Mouse (Mus musculus) stomach, embryonic 14.5 days (tissue): ENCODE measurements around the gene Npr2. TPM values are rescaled to one million over a fixed set of nuclear protein-coding genes. Genes with fewer than 3 reads are reported as not detected.

Experiments used
- ATAC-seq: fragments of 200-750 bp; cut with Nextera tagmentation; 2 replicates; pipeline ENCODE4 v1.8.0; 2017; ENCODE audit warnings: low read depth, moderate TSS enrichment; ENCODE audit not compliant: insufficient number of reproducible peaks, insufficient read depth, low FRiP score
- H3K27ac ChIP-seq: fragments of 300-500 bp; sonication (generic); 2 replicates; pipeline ENCODE4 v1.5.1; 2014; ENCODE audit warnings: mild to moderate bottlenecking, low read length, moderate library complexity, mixed read lengths
- H3K27me3 ChIP-seq: fragments of 300-500 bp; sonication (generic); 2 replicates; pipeline ENCODE4 v1.6.1; 2014; ENCODE audit warnings: low read length, control low read depth, mixed read lengths; ENCODE audit not compliant: control insufficient read depth, insufficient read depth
- H3K36me3 ChIP-seq: fragments of 300-500 bp; sonication (generic); 2 replicates; pipeline ENCODE4 v1.6.1; 2014; ENCODE audit warnings: mild to moderate bottlenecking, control low read depth, low read length, moderate library complexity, mixed read lengths; ENCODE audit not compliant: control insufficient read depth, insufficient read depth
- H3K4me1 ChIP-seq: fragments of 300-500 bp; sonication (generic); 2 replicates; pipeline ENCODE4 v1.6.1; 2014; ENCODE audit warnings: low read length, control low read depth, mixed read lengths; ENCODE audit not compliant: control insufficient read depth, insufficient read depth
- H3K4me2 ChIP-seq: fragments of 300-500 bp; sonication (generic); replicated peaks from 2 replicates; pipeline ENCODE4 v1.6.1; 2014; ENCODE audit warnings: low read depth, low read length, control low read depth
- H3K4me3 ChIP-seq: fragments of 300-500 bp; sonication (generic); 2 replicates; pipeline ENCODE4 v1.5.1; 2014; ENCODE audit warnings: low read depth, low read length, control low read depth
- H3K9ac ChIP-seq: fragments of 300-500 bp; sonication (generic); replicated peaks from 2 replicates; pipeline ENCODE4 v1.6.1; 2014; ENCODE audit warnings: low read depth, mild to moderate bottlenecking, control low read depth, low read length, moderate library complexity, mixed read lengths
- H3K9me3 ChIP-seq: fragments of 300-500 bp; sonication (generic); 2 replicates; pipeline ENCODE4 v1.6.1; 2016; ENCODE audit warnings: low read depth, low read length, control low read depth; ENCODE audit not compliant: control insufficient read depth
- WGBS: fragments of 180-500 bp; shearing (Covaris S2); extraction: QIAGEN DNeasy Blood & Tissue Kit; methylation state at CpG from one replicate; pipeline ENCODE4 v1.1.7; 2014; 5-methylcytosine and 5-hydroxymethylcytosine counted together
- polyA plus RNA-seq: library from polyadenylated mRNA; unstranded; fragments of >200 nt; fragmentation: Nextera tagmentation; extraction: Ambion mirVana; gene quantifications from 2 replicates; pipeline ENCODE4 v1.2.1, GENCODE M21; 2014

The Npr2 gene
- polyA plus RNA-seq, 1 experiment from 2014 or later, result 17.3 TPM

- WGBS, result 13% methylated on average over 24 of the region's 24 CpGs
- ATAC-seq, result no peak
- Histone ChIP-seq H3K9me3 (peaks cover 9% of the 10 kb centered on the region; the same call in 1 of the 2 replicates), H3K4me3 (peak within 1 kb of the TSS; percentile 24), H3K9ac (no peak within 1 kb of the TSS), H3K36me3 (no peaks in the 10 kb centered on the region), H3K27me3 (no peaks in the 10 kb centered on the region), H3K4me1 (peaks cover 2% of the 10 kb centered on the region; the same call in 1 of the 2 replicates), H3K27ac (no peak within 1 kb of the TSS), H3K4me2 (peak within 1 kb of the TSS; percentile 39)
These were observed 21.7 kb downstream of the Npr2 start, which contains the start of gene Spag8 for GRCm38 (mm10) chr4:43653161-43654015. Spag8 (minus strand) TSS chr4:43653594.

DNA sequence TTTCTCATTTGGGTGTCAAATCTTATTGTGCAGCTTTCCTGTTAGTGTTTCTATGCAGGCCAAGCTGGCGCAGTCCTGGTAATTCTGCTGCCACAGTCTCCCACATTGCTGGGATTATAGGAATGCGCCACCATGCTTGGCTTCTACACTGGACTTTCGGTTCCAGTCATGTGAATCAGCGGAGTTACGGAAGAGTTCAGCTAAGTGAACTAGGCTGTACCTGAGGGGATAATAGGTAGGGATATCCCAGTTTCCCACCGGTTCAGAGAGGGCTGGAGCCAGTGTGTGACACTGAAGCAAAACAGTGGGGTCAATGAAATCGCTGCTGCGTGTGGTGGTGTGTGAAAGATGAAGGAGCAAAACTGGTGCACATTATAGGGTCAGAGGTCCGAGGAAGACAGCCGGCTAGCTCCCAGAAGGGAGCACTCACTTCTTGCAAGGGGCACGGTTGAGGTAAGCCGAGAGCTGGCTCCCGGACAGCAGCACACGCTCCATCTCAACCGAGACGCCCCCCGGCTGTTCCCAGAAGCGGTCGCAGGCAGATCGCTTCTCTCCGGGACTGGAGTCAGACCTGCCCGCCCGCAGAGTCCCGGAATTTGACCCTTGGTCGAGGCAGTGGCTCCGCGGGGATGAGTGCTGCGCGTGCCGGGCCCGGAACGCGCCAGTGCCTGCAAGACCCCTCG is 24.1 kb downstream of the Npr2 start:
- peak overlapping the region; percentile 69 for H3K4me3 ChIP-seq
- no peak for ATAC-seq
- peak overlapping the region; percentile 79 for H3K27ac ChIP-seq
- H3K4me2 ChIP-seq, result peak overlapping the region; percentile 75
- no peaks in the 10 kb centered on the region for H3K27me3 ChIP-seq
- H3K36me3 ChIP-seq, result no peaks in the 10 kb centered on the region
- H3K9me3 ChIP-seq, result no peaks in the 10 kb centered on the region
- peak overlapping the region; percentile 70 for H3K9ac ChIP-seq
- 5% methylated on average over 34 of the region's 34 CpGs for WGBS
- peaks cover 2% of the 10 kb centered on the region; the same call in 1 of the 2 replicates for H3K4me1 ChIP-seq

GRCm38 (mm10) chr4:43656339-43657109 is 24.8 kb downstream of the Npr2 start, which contains the start of gene Hint2:
Hint2 (minus strand) TSS chr4:43656466.
- H3K4me2 ChIP-seq, result peak within 1 kb of the TSS; percentile 75
- H3K4me3 ChIP-seq, result peak within 1 kb of the TSS; percentile 69
- no peaks in the 10 kb centered on the region for H3K9me3 ChIP-seq
- peak within 1 kb of the TSS; percentile 70 for H3K9ac ChIP-seq
- peak within 1 kb of the TSS; percentile 79 for H3K27ac ChIP-seq
- no peaks in the 10 kb centered on the region for H3K36me3 ChIP-seq
- peaks cover 2% of the 10 kb centered on the region; the same call in 1 of the 2 replicates for H3K4me1 ChIP-seq
- 1% methylated on average over 34 of the region's 34 CpGs for WGBS
- ATAC-seq, result peak; percentile 94
- H3K27me3 ChIP-seq, result no peaks in the 10 kb centered on the region

- 51% methylated on average over 4 of the region's 4 CpGs for WGBS
- Histone ChIP-seq H3K4me3 (peak overlapping the region; percentile 69), H3K27me3 (no peaks in the 10 kb centered on the region), H3K4me1 (peaks cover 2% of the 10 kb centered on the region; the same call in 1 of the 2 replicates), H3K27ac (no peak overlapping the region), H3K36me3 (no peaks in the 10 kb centered on the region), H3K4me2 (peak overlapping the region; percentile 30), H3K9ac (no peak overlapping the region), H3K9me3 (no peaks in the 10 kb centered on the region)
- ATAC-seq, result no peak
These were observed 25.4 kb downstream of the Npr2 start for GRCm38 (mm10) chr4:43657146-43657545.

GRCm38 (mm10) chr4:43666412-43666811 is 34.7 kb downstream of the Npr2 start:
- peaks cover 10% of the 10 kb centered on the region; the same call in 1 of the 2 replicates for H3K4me1 ChIP-seq
- no peak for ATAC-seq
- WGBS, result 27% methylated on average over 4 of the region's 4 CpGs
- H3K4me3 ChIP-seq, result no peak overlapping the region
- H3K36me3 ChIP-seq, result no peaks in the 10 kb centered on the region
- H3K27ac ChIP-seq, result no peak overlapping the region
- 0 out of 2 replicates have a peak, but pooled peaks cover 4% of the 10 kb centered on the region for H3K27me3 ChIP-seq
- H3K9ac ChIP-seq, result no peak overlapping the region
- H3K4me2 ChIP-seq, result no peak overlapping the region
- H3K9me3 ChIP-seq, result no peaks in the 10 kb centered on the region

DNA sequence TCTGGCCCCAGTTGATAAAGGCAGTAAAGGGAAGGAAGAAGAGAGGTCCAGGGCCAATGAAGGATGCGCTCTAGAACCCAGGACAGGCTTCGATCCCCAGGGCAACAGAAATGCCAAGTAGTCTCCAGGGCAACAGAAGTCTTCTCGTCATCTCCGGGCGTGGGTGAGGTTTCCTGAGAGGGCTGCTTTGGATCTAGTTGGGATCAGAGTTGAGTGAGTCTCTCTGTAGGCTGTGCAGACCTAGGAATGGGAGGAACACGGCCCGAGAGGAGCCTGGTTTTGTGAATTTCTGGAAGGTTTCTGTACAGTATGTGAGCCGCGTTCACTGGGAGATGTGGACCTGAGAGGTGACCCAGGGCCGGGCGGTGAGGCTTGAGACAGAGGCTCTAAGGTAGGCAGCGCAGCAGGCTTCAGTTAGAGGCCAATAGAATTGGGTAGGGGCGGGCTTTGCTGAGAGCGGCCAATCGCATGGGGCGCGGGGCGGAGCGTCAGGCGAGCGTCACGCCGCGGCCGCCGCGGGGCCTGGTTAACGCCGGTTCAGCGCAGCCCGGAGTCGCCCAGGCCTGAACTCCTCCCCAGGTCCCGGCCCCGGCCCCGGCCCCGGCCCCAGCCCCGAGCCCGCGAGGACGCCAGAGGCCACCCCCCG is 37.2 kb downstream of the Npr2 start, which contains the start of the genes Tmem8b and Fam221b:
TSS of gene Tmem8b (plus strand) at position 190 of the 646 bp plus-strand sequence.
TSS of gene Fam221b (minus strand) at position 364 of the 646 bp plus-strand sequence.
- ATAC-seq, result peak; percentile 91
- peak within 1 kb of the TSS; percentile 79 for H3K4me2 ChIP-seq
- no peaks in the 10 kb centered on the region for H3K9me3 ChIP-seq
- peak within 1 kb of the TSS; percentile 89 for H3K9ac ChIP-seq
- no peaks in the 10 kb centered on the region for H3K36me3 ChIP-seq
- 0 out of 2 replicates have a peak, but pooled peaks cover 4% of the 10 kb centered on the region for H3K27me3 ChIP-seq
- H3K27ac ChIP-seq, result peak within 1 kb of the TSS; percentile 48; the same call in 1 of the 2 replicates
- WGBS, result 2% methylated on average over 36 of the region's 41 CpGs
- peak within 1 kb of the TSS; percentile 85 for H3K4me3 ChIP-seq
- H3K4me1 ChIP-seq, result peaks cover 13% of the 10 kb centered on the region; the same call in 1 of the 2 replicates

DNA sequence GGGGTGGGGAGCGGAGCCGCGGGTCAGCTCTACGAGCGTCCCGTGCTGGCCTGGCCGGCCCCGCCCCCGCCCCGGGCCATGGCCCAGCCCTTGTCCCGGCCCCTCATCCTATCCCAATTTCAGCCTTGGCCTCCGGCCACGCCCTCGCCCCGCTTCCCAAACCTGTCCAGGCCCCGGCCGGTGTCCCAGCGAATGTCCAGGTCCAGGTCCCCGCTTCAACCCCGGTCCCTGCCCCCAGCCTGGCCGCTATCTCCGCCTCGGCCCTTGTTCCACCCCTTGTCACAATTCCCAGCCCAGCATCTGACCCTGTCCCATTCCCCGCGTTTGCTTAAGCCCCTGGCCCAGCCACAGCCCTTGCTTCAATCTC is 37.7 kb downstream of the Npr2 start:
- peak overlapping the region; percentile 89 for H3K9ac ChIP-seq
- 0 out of 2 replicates have a peak, but pooled peaks cover 4% of the 10 kb centered on the region for H3K27me3 ChIP-seq
- WGBS, result 0% methylated on average over 14 of the region's 25 CpGs
- H3K27ac ChIP-seq, result peak overlapping the region; percentile 48; the same call in 1 of the 2 replicates
- peak; percentile 76 for ATAC-seq
- H3K4me2 ChIP-seq, result peak overlapping the region; percentile 79
- H3K4me3 ChIP-seq, result peak overlapping the region; percentile 85
- no peaks in the 10 kb centered on the region for H3K9me3 ChIP-seq
- peaks cover 13% of the 10 kb centered on the region; the same call in 1 of the 2 replicates for H3K4me1 ChIP-seq
- peaks cover under 1% of the 10 kb centered on the region; the same call in 1 of the 2 replicates for H3K36me3 ChIP-seq
